Mouse (Mus musculus): Measurements from ENCODE around the gene Dcun1d3. TPM values are rescaled to one million over a fixed set of nuclear protein-coding genes. Genes with fewer than 3 reads are reported as not detected.

Dcun1d3 gene
- 27.5 and 28.3 TPM in 2 replicates for total RNA-seq (2021)
- long read RNA-seq, full-length matches to known transcripts = 5 of 9 reads
- long read RNA-seq, partial matches to known transcripts = 1 of 9 reads
- long read RNA-seq, other reads (novel, unspliced or antisense) = 3 of 9 reads

DNA sequence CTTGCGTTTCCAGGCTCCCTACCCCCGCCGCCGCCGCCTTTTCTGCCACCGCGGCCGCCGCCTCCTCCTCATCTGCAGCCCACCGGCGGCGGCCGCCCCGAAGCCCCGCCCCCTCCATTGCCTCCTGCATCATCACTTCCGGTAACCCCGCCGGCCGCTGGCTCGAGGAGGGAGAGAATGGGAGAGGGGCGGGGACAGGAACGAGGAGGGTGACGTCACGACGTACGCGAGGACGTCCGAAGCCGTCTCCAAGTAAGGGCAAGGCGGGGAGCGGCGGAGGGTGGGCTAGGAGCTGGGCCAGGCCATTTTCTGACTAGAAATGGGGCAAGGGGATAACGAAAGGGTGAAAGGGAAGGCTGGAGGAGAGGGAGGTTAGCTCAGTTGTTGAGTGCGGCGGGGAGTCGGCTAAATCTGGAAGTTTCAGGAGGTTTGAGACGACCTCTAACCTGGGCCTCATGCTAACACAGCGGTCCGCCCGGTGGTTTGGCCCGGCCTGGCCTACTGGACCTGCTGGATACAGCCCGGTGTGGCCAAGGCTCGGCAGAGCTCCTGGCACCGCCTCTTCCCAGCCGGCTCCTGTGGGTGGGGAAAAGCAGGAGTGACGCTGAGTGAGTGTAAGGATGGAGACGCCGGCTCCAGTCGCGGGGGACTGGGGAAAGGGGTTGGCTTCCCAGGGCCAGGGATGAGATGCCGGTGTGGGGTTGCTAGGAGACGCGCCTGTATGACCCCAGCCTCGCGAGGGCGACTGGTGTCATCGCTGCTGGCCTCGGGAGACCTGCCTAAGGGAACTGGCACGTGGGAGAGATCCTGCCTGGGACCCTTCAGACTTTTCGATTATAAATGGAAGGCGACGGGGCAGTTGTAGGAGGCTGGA is at the start of gene Dcun1d3, which contains the start of gene Lyrm1:
TSS of gene Dcun1d3 (minus strand) at position 660 of the 874 bp plus-strand sequence.
TSS of gene Lyrm1 (plus strand) at position 223 of the 874 bp plus-strand sequence.
- peak; percentile 98 for DNase-seq

DNA sequence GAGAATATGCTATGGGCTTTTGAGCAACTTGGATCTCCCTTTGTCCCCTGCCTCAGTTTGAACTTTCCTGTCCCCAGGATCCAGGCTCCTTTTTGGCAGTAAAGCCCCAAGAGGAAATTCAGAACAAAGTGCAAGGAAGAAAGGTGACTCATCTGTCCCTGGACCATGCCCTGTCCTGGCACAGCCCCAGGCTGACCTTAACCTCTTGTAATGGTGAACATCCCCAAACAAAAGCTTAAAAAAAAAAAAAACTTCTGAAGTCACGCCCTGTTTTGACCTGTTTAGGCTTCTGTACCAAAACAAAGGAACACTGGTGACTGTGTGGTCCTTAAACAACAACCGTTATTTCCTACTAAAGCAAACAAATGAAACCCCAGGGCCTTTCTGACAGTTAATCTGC is 45.5 kb upstream of the Dcun1d3 start:
- peak; percentile 72 for DNase-seq

DNA sequence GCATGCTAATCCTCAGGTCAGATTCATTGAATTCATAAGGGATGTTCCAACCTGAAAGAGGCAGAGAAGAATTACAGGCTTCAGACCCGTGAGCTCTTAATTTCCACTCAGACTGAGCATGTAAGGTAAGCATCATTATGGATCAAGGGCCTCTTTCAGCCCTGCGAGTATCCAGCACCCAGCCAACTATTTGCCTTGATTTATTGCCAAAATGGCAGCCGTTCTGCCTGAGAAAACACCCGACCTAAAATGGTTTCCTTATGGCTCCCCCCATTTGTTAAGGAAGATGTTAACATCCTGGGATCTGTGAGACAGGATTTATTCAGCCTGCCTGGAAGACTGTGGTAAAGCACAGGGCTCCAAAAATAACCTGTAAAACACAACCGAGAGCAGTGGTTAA is 40.9 kb upstream of the Dcun1d3 start:
- no peak for DNase-seq

DNA sequence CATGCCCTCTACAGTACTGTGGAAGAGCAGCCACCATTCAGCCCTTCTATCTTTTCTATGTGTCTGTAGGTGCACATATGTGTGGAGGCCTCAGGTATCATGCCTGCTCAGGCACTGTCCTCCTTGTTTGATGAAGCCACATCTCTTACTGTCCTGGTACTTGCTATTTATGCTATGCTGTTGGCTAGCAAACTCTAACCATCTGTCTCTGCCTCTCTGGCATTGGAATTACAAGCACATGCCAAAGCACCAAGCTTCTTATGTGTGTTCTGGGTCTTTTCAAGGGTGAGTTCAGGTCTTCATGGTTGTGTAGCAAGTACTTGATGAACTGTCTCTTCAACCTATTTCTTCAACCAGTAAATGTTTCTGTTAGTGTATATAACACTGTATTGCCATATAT is 40.2 kb upstream of the Dcun1d3 start:
- DNase-seq = no peak

DNA sequence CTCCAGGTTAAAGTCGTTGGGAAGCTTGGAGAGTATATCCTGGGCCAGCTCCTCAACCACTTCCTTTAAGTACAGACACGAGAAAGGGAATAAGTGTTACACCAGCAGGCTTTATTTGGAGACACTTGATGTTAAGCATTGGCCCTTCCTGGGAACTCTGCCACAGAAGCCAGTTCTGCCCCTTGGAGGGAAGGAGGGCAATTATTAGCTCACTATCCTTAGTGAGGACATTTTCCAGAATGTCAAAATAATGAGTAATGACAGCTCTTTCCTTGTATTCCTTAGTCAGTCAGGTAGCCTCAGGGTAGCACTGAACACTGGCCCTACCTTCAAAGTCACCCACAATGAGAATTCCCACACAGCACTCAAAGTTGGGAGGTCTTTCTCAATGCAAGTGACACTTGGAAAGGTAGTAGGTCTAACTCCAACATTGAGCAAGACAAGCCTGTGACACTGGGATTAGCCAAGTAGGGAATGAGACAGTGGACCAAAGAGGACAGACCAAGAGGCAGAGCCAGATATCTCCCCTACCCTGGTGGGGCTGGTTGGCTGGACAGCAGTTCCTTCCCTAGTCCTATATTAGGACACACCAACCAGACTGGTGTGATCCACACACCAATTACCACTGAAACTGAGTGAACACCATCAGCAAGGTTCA is 32.8 kb upstream of the Dcun1d3 start:
- DNase-seq = no peak

DNA sequence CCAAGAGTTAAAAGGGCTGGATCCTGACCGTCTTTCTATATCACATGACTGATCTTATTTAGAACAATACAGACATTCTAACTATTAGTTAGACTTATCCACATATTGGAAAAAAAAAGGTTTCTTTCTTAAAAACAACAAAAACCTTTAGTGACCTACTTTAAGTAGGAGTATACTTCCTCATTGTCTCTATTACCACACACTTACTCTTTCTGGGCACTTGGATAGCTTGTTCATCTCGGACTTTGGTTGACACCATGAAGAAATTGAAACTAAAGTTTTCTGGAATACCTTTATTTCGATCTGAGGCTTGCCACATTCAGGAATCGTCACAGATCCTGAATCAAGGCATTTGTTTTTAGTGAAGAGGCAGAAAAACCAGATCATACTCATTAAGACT is 25.0 kb upstream of the Dcun1d3 start:
- DNase-seq = no peak

DNA sequence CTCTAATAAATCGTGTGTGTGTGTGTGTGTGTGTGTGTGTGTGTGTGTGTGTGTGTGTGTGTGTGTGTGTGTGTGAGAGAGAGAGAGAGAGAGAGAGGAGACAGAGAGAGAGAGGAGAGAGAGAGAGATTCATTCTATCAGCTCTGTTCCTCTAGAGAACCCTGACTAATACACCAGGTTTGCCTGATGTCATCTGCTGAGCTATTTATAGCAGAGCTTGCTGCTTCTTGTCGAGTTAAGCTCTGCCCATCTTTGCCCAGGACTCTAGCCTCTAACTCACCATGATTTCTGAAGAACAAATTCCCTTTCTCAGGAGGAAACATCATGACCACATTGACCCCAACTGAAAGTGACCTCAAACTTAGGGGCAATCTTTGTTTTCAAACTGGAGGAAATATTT is 24.4 kb upstream of the Dcun1d3 start:
- no peak for DNase-seq

DNA sequence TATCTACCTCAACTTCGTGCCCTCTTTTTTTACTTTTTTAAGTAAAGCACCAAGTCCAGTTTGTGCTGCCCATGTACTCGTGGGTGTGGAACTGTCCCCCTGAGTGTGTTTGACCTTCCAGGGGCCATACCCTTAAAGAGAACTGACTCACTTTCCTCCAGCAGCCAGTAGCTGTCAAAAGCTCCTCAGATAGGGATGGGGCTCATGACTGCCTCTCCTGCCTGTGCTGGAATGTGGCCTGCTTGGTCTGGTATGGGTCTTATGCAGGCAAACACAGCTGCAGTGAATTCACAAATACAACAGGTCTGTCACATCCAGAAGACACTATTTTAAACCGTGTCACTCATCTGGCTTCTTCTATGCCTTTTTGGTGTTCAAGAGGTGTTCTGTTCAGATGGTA is 15.6 kb upstream of the Dcun1d3 start:
- DNase-seq = no peak

DNA sequence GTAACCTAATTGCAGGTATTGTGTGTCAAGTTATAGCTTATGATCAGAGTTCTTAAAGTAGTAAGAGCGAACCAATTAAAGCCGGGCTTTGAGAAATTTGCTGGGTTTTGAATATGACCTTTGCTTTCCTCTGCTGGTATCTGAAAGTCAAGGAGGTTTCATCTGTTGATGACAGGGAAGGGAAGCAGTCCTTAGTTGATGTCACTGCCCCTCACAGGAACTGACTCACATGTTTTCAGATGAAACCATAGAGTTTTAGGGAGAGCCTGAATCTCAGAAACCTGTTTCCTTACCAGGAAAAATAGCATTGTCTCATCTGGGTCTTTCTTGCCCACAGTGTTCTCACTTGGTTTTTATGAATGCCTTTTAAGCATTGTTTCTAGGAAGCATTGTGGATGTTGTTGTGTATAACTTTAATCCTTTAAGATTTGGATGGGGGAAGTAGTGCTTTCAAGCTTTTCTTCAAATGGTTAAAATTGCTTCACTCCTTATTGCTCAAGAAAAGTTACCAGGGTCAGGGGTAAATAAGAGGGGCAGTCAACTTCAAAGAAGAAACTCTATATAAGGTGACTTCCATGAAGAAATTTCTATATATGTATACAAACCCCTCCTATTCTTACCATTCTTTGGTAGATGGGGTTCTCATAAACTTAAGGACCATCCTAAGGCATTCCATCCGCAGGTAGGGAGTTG is 10.6 kb upstream of the Dcun1d3 start:
- DNase-seq = no peak

DNA sequence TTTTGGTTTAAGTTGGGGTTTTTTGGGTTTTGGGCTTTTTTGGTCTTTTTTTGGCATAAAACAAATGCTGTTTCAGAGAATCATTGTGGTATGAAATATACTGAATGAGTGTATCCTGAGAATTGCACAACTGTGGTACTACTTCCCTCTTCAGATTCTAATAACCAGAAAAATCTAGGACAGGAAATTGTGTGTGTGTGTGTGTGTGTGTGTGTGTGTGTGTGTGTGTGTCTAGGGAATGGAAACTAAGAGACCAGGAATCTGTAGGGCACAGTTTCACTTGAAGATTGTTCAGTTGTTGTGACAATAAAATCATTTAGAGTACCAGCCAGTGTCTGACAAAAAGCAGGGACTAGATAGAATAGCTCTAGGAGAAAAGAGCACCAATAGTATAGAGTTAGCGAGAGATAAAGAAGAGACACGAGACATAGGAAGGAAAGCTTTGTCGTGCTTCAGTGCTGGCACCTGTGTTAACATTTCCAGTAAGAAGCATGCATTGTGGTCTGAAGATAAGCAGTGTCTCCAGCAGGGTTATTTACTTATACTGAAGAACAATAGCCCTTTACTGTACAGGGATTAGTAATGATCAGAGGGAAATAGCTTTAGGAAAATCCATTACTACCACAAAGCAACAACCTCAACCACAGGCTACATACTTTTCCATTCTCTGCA is 3.4 kb upstream of the Dcun1d3 start:
- no peak for DNase-seq

DNA sequence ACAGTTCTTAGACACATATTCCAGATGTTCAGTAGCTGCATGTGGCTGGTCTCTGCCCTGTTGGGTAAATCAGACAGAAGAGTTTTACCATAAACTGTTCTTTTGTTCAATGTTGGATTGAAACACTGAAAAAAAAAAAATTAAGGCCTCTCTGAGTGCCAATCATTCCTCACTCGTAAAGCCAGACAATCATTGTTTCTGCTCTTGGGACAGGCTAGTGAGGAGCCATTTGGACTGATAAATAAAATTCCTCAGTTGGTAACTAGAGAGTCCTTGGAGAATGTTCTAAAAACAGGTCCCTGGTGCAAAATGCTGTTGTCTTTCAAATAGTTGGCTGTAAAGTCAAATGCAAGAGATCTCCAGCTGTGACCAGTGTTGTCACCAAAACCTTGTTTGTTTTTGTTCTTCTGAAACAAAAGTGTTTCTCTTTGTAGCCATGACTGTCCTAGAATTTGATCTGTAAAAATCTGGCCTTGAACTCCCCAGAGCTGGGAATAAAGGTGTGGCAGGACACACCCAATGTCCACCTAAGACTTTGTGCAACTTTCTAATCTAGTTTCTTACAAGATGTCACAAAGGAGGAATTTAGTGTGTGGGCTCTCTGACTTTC is 2.3 kb upstream of the Dcun1d3 start:
- no peak for DNase-seq

DNA sequence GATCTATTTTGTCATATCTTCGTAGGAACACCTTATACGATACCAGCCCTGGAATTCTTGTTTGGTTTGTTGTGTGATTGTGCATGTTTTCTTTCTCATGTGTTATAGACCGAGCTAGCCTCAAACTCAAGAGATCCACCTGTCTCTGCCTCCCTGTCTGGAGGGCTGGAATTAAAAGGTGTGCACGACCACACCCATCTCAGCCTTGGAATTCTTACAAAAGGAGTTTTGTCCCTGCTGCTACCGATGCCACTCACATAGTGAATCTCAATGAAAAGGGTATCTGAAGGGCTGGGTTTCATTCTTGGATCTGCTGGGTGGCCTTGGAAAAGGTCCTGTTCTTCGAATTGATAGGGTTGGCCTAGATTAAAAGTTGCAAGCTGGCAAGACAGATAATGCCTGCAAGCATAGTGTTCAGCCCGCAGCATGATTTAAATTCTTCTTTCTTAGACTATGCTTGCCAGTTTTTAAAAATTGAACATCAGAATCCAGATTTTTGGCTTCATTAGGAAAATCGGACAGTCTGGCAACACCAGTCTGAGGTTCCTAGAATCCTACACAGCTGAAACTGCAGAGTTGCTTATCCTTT is 1.5 kb upstream of the Dcun1d3 start:
- no peak for DNase-seq

DNA sequence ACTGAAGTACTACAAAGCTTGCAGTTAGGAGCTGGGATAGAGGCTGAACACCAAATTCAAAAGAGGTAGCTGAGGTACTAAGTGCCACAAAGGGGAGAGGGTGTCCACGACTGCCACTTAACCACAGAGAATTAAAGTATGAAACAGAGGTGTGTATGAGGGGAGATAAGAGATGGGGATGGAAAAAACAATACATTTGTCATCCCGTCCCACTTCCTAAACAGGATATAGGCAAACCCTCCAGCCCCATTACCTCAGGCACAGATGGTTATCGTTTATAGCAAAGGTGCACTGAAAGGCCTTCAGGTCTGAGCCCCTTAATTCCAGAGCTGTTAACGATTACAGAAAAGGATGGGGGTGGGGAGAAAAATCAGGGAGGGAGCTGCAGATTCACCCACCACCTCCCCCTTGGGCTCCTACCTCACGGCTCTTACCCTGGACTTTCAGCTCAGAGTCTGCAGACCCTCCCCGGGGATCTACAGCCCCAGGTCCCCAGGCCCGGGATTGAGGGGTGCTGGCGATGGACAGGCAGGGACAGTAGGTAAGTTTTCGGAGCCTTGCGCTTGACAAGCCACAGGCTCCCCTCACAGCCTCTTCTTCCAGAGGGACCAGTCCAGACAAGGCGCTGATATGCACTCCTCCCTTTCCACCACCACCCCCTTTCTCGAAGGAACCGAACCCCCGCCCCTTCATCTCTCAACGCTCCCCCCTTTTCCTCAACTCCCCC is 1.1 kb downstream of the Dcun1d3 start:
- no peak for DNase-seq

DNA sequence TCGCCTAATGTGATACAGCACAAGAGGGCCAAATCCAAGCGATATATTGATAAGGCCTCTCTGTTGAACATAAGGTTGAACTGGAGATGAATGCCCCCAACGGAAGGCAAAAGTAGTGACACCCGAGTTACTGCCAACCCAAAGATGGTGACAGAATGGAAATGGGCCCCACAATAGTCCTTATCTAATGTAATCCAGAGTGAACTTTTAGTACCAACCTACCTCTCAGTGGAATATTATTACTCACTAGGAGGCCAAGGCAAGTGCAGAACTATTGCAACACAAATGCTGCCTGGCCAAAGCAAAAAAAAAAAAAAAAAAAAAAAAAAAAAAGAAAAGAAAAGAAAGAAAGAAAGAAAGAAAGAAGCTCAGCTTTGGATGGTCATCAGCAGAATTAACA is 3.4 kb downstream of the Dcun1d3 start:
- DNase-seq = no peak

DNA sequence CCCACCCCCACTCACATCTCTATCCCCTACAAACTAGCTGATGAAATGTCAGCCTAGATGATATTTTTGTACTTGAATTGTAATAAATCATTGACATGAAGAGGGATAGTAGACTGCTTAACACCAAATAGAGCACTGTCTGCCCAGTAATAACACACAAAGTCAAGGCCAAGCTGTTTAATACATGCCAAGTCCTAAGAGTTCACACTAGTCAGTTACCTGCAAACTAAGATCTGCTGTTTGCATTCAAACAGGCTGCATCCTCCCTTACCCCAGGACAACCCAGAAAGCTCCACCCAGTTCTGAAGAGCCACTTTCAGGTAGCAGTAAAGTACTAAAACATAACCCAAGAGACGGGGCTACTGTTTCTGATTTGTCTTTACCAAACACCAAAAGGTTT is 3.9 kb downstream of the Dcun1d3 start:
- DNase-seq = no peak

DNA sequence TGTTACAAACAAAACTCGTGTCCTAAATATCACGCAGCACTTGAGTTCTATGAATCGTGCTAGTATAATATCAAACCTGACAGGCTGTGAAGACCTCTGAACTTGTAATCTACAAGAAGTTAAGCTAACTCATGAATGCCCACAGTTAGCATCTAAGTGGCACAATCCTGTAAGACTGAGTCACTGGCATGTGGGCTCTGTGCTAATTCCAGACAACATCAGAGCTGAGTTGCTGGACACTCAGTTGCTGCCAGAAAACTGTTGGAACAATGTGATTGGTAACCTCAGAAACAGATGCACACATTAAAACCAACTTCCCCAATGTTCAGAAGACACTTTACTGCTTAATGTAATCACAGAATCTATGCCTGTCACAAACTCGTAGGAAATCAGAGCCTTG is 8.2 kb downstream of the Dcun1d3 start:
- DNase-seq = no peak

DNA sequence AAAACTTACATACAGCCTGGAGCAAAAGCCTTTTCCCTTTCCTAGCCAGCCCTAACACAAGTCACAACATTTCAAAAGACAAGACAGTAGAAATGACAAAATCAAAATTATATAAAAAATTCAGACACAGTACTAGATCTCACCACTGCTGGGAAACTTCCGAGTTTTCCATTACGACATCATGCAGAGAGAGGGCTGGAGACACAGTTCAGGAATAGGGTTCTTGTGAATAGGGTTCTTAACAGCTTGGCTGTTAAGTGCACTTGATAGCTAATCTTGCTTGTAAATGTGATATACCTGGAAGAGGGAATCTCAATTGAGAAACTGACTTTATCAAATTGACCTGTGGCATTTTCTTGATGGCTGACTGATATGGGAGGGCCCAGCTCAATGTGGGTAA is 14.9 kb downstream of the Dcun1d3 start:
- DNase-seq = no peak

DNA sequence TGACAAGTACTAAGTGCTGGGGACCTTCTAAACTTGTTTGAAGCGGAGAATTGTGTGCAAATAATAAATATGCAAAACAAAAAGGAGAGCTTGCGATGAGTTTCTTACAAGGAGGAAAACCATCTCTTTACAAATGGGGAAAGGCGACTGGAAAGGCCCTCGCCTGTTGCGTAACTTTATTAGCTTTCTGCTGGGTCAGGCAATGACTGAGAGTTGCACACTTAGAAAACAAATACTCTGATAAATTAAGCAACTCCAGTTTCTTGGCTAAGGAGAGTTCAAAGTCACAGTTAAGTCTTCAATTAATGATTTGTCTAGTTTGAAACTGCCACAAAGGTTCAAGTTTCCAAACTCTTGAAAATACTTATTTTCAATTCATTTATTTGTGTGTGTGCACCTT is 15.8 kb downstream of the Dcun1d3 start:
- DNase-seq = no peak

DNA sequence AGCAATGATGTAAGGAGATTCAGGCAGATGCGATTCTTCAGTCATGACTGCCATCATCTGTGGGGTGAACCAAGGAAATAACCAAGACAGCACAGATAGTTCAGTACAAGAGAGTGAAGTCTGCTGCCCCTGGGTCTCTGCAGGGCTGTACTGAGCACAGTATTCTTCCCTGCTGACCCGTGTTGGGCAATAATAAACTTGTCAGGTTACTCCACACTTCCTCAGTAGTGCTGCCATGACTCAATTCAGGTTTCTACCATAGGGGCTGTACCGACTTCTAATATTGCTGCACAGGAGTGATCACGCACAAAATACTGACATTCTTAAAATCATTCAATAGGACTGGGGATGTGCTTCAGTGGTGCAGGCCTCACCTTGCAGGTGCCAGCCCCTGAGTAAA is 16.9 kb downstream of the Dcun1d3 start:
- no peak for DNase-seq

DNA sequence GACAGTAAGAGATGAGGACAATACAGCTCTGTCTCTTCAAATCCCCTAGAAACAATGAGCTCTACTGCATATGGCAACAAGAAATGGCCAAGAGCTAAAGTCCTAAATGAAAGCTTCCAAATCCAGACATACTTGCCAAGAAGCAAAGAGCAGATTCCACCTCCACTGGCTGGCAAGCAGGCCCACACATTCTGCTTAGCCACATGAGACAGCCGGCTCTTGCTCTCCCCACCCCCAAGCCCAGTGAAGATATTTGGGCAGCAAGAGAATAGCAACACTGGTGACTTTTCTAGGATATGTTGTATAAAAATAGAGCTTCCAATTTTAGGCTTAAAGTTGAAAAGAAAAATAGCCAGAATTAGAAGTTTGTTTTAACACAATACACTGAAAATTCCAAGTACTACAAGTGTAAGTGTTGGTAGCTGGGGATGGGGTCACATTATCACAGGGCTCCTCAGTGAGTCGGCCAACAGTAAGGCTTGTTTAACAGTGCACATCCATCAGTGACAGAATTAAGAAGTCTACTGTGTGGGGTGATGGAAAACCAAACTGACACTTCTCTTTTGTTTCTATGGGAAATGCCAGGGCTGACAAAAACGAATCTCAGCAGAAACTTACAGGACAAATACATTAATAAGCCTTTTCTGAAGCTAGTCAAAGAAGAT is 20.2 kb downstream of the Dcun1d3 start:
- DNase-seq = no peak

Measured in adrenal gland, postnatal 25 days (tissue).